Mouse (Mus musculus): ENCODE results near the gene Dpp6.

Gene Dpp6

DNA sequence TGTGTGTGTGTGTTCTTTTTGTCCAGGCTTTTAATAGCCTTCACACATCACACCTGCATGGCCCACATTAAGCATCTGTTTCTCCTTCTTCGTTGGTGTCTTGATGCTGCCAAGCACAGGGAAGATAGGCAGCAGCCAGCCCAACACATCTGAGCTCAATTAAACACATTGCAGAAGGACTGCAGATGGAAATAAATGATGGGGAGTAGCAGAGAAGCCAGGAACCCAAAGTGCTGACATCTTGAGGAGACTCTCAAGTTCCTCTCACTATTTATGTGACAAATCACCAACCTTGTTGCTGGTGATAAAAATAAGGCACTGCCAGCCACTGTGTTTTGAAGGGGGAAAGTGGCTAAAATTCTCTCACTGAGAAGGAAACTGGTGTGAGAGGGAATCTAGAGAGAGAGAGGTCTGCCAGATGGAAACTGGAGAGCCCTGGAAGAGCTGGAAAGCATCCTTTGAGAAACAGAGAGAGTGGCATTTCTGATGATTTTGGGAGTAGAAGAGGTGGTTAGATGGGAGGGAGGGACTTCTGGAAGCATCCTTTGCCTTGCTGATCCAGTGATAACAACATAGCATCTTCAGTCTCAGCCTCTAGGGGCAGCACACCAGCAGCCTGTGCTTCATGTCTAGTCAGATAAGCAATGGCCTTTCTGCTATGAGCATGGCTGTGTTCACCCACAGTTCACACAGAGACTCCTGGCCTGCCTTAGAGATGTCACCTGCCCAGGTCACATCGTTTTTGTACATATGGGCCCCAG, 383.8 kb downstream of the Dpp6 start:
- DNase-seq (ENCODE audit: low spot score) = no peak

DNA sequence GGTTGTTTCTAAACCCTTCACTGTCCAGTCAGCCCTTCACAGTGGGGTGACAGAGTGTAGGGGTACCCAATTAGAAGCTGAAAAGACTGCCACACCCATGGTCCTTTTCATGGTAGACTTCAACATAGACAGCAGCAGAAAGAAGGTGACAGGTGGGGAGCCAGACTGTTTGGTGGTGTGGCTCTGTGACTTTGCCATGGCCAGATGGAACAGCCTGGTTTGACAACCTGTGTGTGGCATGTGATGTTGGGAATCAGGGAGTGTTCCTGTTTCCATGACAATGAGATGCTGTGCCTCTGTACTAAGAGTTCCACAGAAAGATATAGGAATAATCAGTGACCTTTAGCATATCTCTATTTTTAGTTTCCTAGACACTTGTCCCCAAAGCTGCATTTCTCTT, 386.1 kb downstream of the Dpp6 start:
- DNase-seq (ENCODE audit: low spot score) = no peak

DNA sequence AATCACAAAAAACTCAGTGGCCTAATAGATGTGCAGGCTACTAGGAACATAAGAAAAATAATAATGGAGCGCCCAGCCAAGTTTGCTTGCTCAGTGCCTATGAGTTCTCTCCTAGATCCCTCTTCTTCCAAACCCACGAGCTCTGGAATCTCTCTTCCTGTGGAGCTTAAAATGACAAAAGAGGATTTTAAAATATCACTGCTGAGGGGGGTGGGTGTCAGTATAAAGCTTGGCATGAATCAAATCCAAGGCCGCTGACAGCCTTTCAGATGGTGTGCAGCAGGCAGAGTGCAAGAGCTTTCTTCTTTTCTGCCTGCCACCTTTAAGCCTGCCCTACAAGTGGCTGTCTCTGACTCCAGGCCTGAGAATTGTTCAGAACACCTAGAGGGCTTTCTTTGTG, 387.7 kb downstream of the Dpp6 start:
- DNase-seq (ENCODE audit: low spot score) = no peak

DNA sequence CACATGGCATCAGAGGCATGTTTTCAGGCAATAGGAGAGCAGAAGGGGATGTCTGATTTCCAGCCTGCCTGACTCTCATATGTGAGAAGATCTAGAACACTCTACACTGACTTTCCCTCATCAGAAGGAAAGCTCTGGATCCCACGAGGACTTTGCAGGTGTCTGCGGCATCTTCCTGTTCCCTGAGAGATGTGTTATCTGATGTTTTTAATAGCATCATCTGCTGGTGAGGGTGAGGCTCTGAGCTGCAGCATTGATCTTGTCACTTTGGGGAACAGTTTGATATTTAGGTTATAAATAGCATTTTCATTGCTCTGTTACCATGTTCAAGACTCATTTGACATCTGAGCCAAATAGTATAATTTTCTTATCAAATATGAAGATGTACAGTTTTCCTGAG, 388.8 kb downstream of the Dpp6 start:
- no peak for DNase-seq (ENCODE audit: low spot score)

DNA sequence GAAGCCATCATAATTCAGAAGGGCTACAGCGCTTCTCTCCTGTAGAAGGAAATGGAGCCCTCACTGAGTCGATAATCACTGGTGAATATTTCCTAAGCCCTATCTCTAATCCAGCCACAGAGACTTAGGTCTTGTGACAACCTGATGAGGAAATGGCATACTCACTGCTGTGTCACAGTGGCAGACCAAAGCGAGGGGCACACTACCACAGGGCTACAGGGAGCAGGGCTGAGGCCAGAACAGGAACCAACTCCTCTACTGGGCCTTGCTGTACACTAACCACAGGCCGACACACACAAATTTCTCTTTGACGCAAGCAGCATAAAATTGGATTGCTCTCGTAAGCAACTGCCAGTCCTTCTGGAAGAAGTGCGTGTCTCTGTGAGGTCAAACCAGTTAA, 389.2 kb downstream of the Dpp6 start:
- no peak for DNase-seq (ENCODE audit: low spot score)

DNA sequence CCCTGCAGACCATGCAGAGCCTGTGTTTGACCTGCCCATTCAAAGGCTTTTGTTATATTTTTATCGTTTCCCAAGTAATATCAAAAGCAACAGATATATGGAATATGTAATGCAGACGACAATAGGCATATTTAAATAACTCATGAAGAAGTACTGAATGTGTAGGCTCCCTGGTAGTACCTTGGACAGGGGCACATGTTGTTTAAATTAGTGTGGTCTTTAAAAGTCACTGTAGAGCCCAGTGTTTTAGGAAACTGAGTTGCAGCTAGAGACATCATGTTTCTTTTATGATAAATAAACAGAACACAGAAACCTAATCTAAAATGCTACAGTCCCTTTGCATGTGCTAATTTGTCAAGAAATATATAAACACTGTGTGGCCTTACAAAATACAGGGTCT, 403.1 kb downstream of the Dpp6 start:
- no peak for DNase-seq (ENCODE audit: low spot score)

DNA sequence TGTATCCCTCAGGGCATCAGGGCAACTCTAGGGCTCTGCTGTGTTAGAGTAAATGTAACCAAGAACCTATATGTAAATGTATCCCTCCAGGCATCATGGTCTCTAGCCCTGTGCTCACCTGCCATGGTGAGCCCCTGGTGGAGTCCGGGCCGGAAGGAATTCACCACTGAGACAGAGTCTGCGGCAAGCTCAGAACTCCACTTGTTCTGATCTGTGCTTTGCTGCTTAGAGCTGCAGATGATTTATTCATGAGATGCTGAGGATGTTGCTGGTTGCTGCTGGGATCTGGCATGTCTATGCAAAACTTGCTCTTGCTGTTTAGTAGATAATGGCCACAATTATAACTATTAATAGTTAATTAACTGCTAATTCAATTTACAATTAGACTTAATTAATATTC, 425.1 kb downstream of the Dpp6 start:
- no peak for DNase-seq (ENCODE audit: low spot score)

DNA sequence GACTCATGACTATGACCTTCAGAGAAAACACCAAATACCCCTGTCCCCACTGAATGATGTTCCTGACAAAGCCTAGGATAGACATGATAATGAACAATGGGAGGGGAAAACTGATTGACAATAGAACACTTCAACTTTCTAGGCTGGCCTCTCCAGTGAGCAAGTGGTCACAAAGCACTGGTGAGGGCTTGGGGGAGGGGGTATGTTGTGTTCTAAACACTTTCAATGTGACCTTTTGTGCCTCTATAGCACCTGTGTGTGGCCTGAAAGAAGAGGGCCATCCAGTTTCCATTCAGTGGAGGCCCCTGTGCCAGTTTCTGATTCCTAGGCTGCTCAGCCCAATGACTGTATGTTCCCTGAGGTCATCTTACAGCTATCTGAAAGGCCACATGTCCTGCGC, 426.2 kb downstream of the Dpp6 start:
- no peak for DNase-seq (ENCODE audit: low spot score)

DNA sequence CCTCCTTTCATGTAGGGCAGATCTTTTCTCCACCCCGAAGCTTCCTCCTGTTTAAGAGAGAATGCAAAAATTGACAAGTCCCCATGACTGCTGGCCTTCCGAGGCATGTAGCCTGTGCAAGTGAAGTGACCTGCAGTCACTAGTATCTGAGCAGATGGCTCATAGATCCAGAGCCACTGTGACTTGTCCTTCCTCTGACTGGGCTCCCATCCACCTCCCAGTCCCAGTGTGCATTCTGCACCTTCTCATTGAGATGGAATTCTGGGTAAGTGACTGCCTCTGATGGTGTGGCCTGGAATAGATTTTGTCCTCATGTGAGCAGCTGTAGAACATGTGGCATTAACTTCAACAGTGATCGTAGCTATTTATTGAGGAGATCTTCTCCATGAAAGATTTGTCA, 430.8 kb downstream of the Dpp6 start:
- DNase-seq (ENCODE audit: low spot score) = no peak

DNA sequence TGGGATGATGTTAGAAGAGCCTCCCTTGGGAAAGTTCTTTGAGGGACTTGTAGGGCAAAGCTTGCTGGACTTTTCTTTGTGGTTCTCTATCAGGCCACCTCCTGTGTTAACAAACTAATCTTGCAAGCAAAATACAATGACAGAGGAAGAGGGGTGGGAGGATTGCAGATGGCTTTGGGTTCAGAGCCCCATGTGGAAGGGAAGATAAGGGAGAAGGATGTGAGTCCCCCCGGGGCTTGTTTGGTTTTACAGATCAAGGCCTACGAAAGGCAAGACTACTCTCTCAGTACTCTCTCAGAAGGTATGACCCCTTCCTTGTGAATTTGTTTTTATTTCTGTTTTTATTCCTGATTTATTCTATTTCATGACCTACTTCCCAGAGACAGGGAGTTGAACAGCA, 431.7 kb downstream of the Dpp6 start:
- no peak for DNase-seq (ENCODE audit: low spot score)

DNA sequence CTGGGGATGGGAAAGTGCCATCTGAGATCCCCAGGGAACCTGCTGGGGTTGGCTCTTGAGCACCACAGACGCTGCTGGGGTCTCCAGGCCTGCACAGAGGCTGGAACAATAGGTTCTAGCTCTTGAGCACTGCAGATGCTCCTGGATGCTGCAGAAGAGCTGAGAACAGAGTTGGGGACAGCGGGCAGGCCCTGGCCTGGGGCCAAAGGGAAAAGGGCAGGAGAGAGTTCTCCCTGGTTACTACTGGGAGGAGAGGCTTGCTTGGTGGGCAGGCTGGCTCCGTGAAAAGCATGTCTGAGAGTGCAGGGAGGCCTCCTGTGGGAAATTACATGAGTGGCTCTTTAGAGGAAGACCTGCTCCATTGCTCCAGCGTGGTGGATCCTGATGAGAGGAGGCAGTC, 432.9 kb downstream of the Dpp6 start:
- no peak for DNase-seq (ENCODE audit: low spot score)

DNA sequence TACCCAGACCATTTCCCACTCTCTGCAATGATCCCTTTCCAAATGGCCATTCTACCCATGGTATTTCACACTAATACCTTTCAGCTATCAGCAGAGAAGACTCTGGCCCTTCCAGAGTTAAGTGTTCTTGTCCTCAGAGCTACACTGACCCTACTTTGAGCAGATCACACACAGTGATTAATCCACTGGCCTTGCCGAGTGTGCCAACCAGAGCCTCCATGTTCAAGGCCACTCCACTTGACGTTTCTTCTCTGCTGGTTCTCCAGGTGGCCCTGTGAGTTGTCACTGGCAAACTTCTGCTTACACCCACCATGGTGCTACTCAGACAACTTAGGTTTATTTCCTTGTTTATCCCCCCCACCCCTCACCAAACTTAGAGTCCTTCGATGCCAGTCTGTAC, 433.9 kb downstream of the Dpp6 start:
- DNase-seq (ENCODE audit: low spot score) = no peak

DNA sequence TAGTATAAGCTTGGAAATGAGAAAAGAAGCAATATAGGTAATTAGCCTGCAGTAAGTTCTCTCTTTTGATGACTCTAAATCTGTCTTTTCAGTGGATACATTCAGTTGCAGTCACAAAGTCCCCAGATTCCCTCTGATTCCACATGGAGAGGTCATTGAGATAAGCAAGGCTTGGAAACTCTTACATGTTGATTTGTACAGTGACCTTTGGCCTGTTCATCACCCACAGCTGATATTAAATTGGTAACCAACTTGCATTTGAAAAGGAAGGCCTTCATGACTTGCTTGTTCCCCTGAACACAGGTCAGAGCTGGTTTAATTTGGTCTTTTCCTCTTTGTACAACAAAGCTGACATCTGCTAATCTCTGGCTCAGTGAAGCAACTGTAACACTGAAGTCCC, 434.4 kb downstream of the Dpp6 start:
- DNase-seq (ENCODE audit: low spot score) = no peak

DNA sequence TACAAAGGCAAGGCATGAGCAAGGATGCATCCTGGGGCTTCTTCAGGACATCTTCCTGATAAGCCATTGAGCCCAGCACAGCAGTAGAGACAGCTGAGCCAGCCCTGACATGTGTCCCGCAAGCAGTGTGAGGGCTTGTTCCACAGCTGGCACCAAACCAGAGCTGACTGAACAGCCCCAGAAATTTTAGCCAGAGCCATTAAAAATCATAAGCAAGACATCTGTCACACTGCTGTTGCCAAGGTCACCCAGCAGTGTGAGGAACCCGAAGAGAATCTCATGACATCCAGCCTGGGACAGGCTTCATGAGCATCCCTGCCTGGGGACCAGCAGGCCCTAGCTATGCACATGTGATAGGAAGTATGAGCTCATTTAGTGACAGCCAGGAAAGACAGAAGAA, 438.2 kb downstream of the Dpp6 start:
- no peak for DNase-seq (ENCODE audit: low spot score)

DNA sequence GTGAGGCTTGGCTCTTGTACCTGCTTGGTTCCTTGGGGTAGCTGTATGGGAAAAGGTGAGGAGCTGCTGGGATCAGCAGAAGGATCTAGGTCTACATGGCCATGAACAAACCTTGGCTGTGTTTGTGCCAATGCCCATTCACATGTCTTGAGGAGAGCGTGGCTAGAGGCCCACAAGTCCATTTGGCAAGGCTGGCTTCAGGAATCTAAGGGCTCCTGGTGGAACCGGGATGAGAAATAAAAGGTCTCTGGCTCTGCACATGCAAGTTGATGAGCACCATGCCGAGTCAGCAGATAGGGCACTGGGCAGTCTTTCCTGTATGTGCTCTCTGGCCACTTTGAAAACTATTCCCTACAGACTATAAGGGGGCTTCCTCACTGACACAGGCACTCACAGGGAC, 441.6 kb downstream of the Dpp6 start:
- DNase-seq (ENCODE audit: low spot score) = no peak

DNA sequence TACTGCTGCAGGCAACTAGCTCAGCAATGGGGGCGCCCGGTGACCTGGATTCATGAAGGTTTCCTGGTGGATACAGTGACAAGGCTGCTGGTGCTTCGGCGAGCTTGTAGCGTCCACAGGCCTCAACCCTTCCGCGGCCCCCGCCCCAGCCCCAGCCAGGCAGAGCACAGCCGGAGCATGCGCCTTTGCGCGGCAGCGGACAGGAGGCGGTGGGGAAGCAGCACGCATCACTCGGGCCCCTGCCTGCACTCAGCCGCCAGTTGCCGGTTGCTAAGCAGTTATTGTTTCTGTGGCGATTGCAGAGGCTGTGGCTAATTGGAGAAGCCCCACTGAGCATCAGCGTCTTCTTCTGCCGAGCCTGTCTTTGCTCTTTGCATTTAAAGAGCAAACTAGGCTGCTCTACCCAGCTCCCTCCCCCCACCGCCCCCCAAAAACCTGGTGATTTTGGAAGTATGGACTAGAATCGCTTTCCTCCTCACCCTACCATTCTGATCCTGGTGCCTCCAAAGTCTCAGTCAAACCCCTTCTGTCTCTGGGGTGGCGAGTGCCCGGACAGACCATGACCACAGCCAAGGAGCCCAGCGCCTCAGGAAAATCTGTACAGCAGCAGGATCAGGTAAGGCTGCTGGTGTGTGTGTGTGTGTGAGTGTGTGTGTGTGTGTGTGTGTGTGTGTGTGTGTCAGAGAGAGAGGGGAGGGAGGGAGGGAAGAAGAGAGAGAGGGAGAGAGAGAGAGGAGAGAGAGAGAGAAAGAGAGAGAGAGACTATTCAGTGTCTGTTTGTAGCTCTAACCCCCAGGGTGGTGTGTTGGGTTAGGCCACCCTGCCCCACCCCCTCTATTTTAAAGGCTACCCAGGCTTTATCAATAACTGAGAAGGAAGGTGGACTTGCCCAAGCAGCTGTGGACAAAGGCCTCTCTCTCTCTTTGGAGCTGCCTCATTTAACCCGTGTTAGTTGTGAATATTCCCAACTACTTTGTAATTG, 445.0 kb downstream of the Dpp6 start:
- no peak for DNase-seq (ENCODE audit: low spot score)

DNA sequence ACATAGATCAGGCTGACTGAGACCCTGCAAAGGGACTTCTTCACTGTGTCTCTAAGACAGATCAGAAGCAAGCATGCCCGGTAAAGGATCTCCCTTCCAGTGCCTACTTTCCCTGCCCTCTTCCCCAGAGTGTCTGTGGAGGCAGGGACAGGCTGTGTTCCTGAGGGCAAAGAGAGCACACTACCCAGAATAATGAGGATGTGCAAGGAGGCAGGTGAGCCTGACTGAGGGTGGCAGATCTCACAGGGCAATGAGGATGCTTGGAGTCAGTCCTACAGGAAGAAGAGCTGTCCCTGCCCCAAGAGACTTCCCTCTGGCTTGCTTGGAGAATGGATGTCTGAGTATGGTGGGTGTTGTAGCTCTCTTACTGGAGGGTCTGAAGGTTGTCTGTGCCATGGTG, 445.7 kb downstream of the Dpp6 start:
- no peak for DNase-seq (ENCODE audit: low spot score)

DNA sequence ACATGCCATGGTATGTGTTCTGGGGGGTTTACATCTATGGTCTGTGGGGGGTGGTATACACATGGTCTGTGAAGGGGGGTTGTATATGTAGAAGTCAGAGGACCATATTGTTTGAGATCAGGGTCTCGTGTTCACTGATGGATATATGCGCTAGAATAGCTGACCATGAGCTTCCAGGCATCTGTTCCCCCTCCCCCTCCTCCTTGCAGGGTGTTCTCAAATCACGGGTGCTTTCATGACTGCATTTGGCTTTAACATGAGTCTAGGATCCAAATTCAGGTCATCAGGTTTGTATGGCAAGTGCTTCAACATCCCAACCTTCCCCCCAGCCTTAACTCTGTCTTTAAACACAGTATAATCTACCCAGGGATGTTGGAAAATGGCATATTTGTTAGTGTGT, 448.3 kb downstream of the Dpp6 start:
- no peak for DNase-seq (ENCODE audit: low spot score)

DNA sequence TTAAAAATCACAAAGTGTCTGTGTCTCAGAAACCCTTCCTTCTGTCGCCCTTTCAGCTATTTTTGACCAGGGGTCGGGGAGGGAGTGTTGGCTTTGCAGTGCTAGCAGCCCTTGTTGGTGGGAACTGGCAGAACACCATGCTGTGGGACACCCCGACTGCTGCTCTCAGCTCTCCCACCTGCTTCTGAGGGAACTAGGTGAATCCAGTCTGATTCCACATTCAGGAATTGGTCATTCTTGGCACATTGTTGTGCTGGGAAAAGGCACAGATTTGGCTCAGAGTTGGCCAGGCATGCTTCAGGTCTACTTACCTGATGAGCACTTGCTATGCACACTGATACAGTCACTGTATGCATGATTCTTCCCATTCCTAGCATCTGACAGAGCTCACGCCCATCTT, 454.3 kb downstream of the Dpp6 start:
- DNase-seq (ENCODE audit: low spot score) = no peak

DNA sequence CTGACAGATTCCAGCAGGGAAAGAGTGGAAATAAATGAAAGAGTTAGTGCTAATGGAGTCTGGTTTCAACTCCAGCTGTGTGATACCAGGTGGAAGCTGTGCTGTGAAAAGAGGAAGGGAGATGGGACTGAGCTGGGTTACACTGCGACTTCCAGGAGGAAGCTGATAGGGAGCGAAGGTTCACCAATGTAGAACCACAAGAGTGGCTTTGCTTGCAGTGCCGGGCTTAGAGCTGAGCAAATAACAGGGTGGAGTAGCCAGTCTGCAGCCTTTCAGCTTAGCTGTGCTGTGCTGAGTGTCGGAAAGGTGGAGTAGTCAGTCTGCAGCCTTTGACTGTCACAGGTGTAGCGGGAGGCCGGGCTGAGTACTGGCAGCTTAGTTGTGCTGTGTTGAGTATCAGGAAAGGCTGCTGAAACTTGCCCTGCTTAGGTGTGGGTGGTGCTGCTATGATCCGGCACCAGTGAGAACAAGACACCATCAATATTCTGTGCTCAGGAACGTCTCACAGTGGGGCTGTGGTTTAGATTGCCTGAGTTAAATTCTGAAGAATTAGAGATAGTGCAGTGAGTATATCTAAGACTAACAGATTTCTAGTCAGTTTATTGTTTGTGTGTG, 457.9 kb downstream of the Dpp6 start:
- DNase-seq (ENCODE audit: low spot score) = no peak

DNA sequence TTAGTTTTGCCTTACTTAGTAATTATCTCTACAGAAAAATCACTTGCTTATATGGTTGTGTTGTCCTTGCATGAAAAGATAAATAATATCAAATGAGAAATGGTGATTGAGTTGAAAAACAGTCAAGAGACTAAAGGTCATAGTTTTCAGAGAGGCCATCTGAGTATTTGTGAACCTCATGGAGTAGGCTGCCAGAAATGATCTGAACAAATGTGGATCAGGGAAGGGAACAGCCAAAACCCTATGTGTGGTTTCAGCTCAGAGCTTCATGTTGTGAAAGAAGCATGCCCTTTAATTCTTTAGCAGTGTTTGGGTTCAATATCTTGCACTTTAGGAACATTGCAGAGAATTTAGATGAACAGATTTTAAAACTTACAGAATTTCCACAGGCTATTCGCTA, 458.9 kb downstream of the Dpp6 start:
- DNase-seq (ENCODE audit: low spot score) = no peak

DNA sequence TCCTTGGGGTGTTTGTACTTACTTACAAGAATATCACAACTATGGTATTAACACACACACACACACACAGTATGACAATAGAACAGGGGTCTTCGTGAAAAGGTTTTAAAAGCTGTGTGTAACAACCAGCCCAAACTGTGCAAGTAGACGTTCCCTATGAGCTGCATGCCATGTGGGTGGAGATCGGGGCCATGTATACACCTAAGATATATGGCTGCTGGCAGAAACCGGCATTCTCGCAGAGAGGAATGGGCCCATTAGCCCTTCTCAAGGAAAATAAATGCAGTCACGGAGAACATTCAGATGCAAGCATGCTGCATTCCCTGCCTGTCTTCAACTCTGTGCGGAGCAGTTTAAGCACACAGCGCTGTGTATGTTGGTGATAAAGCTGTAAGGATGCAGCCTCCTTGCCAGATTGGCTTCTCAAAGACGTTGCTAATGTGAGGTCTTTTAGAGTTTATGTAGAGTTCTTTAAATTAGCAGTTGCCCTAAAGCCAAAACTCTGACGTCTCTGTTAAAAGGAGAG, 461.2 kb downstream of the Dpp6 start:
- DNase-seq (ENCODE audit: low spot score) = no peak

DNA sequence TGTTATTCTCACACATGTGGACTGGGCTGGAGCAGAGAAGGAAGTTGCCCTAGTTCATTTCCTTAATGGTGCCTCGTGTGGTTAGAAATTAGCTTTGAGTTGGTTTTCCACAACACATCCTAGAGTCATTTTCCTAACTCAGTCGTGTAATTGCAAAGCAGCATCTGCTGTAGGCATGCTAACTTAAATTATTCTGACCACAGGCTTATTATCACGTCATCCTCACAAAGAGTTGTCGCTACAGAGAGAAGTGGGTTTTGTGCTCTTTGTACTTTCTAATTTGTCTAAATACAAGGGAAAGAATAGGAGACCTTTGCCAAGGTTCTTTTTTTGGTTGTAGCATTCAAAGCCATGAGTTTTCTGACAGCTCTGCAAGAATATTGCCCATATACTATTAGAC, 469.9 kb downstream of the Dpp6 start:
- no peak for DNase-seq (ENCODE audit: low spot score)

Measured in ovary, postnatal 36 days (tissue).